Mouse (Mus musculus): ENCODE data around the gene Fndc8.

GRCm38 (mm10) chr11:82855327-82855973, 36.5 kb upstream of the Fndc8 start:
- TF ChIP-seq CTCF (IDR thresholded peaks at IDR 0.05; ENCODE audit: control insufficient read depth, insufficient read depth, insufficient read length) (no peak), FOSL1 (IDR thresholded peaks at IDR 0.05; ENCODE audit: insufficient read depth, low read length, poor library complexity, severe bottlenecking) (no peak), CEBPB (IDR thresholded peaks at IDR 0.05; ENCODE audit: low read depth) (no peak), USF1 (IDR thresholded peaks at IDR 0.05; ENCODE audit: low read depth) (no peak), MYOG (IDR thresholded peaks at IDR 0.05; ENCODE audit: control insufficient read depth, extremely low read depth, insufficient read length) (no peak)

Measured in C2C12 (cell line).